Mouse (Mus musculus) neural tube, embryonic 11.5 days (tissue): ENCODE measurements at regions not wholly inside any gene's neighbourhood (a gene's known extent, or its start where the extent isn't known, plus 50 kb on each side); places are given as distances from the start of the nearest gene placed in this dataset.

Experiments
- ATAC-seq: fragments of 200-750 bp; cut with Nextera tagmentation; 2 replicates; pipeline ENCODE4 v1.8.0; 2017; ENCODE audit warnings: moderate number of reproducible peaks, mild to moderate bottlenecking, moderate TSS enrichment, moderate library complexity; ENCODE audit not compliant: insufficient read depth, low FRiP score, low TSS enrichment
- DNase-seq: peaks from one replicate; pipeline ENCODE4 v3.0.0-alpha.2; 2015; ENCODE audit warnings: low spot score
- H3K27ac ChIP-seq: fragments of 300-500 bp; sonication (generic); 2 replicates; pipeline ENCODE4 v1.5.1; 2014; ENCODE audit warnings: low read depth, mild to moderate bottlenecking, low read length
- H3K27me3 ChIP-seq: fragments of 300-500 bp; sonication (generic); 2 replicates; pipeline ENCODE4 v1.6.1; 2014; ENCODE audit warnings: mild to moderate bottlenecking, low read length, mixed read lengths; ENCODE audit not compliant: control insufficient read depth, insufficient read depth
- H3K36me3 ChIP-seq: fragments of 300-500 bp; sonication (generic); 2 replicates; pipeline ENCODE4 v1.6.1; 2014; ENCODE audit warnings: mild to moderate bottlenecking, low read length, moderate library complexity, mixed read lengths; ENCODE audit not compliant: control insufficient read depth, insufficient read depth
- H3K4me1 ChIP-seq: fragments of 300-500 bp; sonication (generic); 2 replicates; pipeline ENCODE4 v1.6.1; 2014; ENCODE audit warnings: low read length, mixed read lengths; ENCODE audit not compliant: control insufficient read depth, insufficient read depth
- H3K4me2 ChIP-seq: fragments of 300-500 bp; sonication (generic); 2 replicates; pipeline ENCODE4 v1.6.1; 2014; ENCODE audit warnings: low read depth, mild to moderate bottlenecking, moderate library complexity
- H3K4me3 ChIP-seq: fragments of 300-500 bp; sonication (generic); 2 replicates; pipeline ENCODE4 v1.5.1; 2014; ENCODE audit warnings: low read depth, low read length
- H3K9ac ChIP-seq: fragments of 300-500 bp; sonication (generic); 2 replicates; pipeline ENCODE4 v1.6.1; 2014; ENCODE audit warnings: mild to moderate bottlenecking, low read length
- H3K9me3 ChIP-seq: fragments of 300-500 bp; sonication (generic); 2 replicates; pipeline ENCODE4 v1.6.1; 2016; ENCODE audit warnings: low read length; ENCODE audit not compliant: control insufficient read depth
- WGBS: fragments of 180-500 bp; shearing (Covaris S2); extraction: QIAGEN DNeasy Blood & Tissue Kit; methylation state at CpG from one replicate; pipeline ENCODE4 v1.1.7; 2014; 5-methylcytosine and 5-hydroxymethylcytosine counted together

GRCm38 (mm10) chr14:89573576-89573975 is 1102.4 kb upstream of the Pcdh20 start:
- H3K4me2 ChIP-seq, result no peak overlapping the region
- no peak for ATAC-seq
- no peaks in the 10 kb centered on the region for H3K36me3 ChIP-seq
- no peaks in the 10 kb centered on the region for H3K27me3 ChIP-seq
- H3K27ac ChIP-seq, result no peak overlapping the region
- no peaks in the 10 kb centered on the region for H3K9me3 ChIP-seq
- 76% methylated on average over 3 of the region's 3 CpGs for WGBS
- H3K4me1 ChIP-seq, result no peaks in the 10 kb centered on the region
- DNase-seq, result no peak
- H3K9ac ChIP-seq, result no peak overlapping the region
- no peak overlapping the region for H3K4me3 ChIP-seq

GRCm38 (mm10) chr14:89571703-89572102 is 1100.5 kb upstream of the Pcdh20 start:
- H3K9me3 ChIP-seq, result no peaks in the 10 kb centered on the region
- no peaks in the 10 kb centered on the region for H3K4me1 ChIP-seq
- no peak overlapping the region for H3K9ac ChIP-seq
- H3K4me3 ChIP-seq, result no peak overlapping the region
- no peak overlapping the region for H3K4me2 ChIP-seq
- no peaks in the 10 kb centered on the region for H3K36me3 ChIP-seq
- H3K27me3 ChIP-seq, result no peaks in the 10 kb centered on the region
- ATAC-seq (0 out of 2 replicates have a peak, but pooled peaks have one; percentile 38), DNase-seq (no peak)
- H3K27ac ChIP-seq, result no peak overlapping the region
- 44% methylated on average over 1 of the region's 1 CpGs for WGBS

GRCm38 (mm10) chr14:89559822-89560477 is 1088.8 kb upstream of the Pcdh20 start:
- no peak for DNase-seq
- Histone ChIP-seq H3K4me1 (no peaks in the 10 kb centered on the region), H3K36me3 (no peaks in the 10 kb centered on the region), H3K27me3 (no peaks in the 10 kb centered on the region), H3K4me3 (no peak overlapping the region), H3K9ac (no peak overlapping the region), H3K27ac (no peak overlapping the region), H3K4me2 (no peak overlapping the region), H3K9me3 (no peaks in the 10 kb centered on the region)
- ATAC-seq, result no peak
- WGBS, result 84% methylated on average over 3 of the region's 3 CpGs

- Histone ChIP-seq H3K4me3 (no peak overlapping the region), H3K36me3 (no peaks in the 10 kb centered on the region)
Measured at GRCm38 (mm10) chr14:89557334-89557733, 1086.1 kb upstream of the Pcdh20 start.

GRCm38 (mm10) chr14:89556245-89556644 is 1085.0 kb upstream of the Pcdh20 start:
- no peaks in the 10 kb centered on the region for H3K4me1 ChIP-seq
- no peaks in the 10 kb centered on the region for H3K36me3 ChIP-seq
- no peak overlapping the region for H3K27ac ChIP-seq
- no peak overlapping the region for H3K9ac ChIP-seq
- H3K9me3 ChIP-seq, result no peaks in the 10 kb centered on the region
- no peak for ATAC-seq
- no peaks in the 10 kb centered on the region for H3K27me3 ChIP-seq
- WGBS, result 69% methylated on average over 2 of the region's 2 CpGs
- no peak overlapping the region for H3K4me3 ChIP-seq
- no peak overlapping the region for H3K4me2 ChIP-seq
- DNase-seq, result no peak

More at GRCm38 (mm10) chr14:89557334-89557733, 1086.1 kb upstream of the Pcdh20 start:
- ATAC-seq (no peak), DNase-seq (no peak)
- Histone ChIP-seq H3K9me3 (no peaks in the 10 kb centered on the region), H3K4me1 (no peaks in the 10 kb centered on the region), H3K27ac (no peak overlapping the region), H3K27me3 (no peaks in the 10 kb centered on the region), H3K4me2 (no peak overlapping the region), H3K9ac (no peak overlapping the region)

- H3K4me1 ChIP-seq, result no peaks in the 10 kb centered on the region
- H3K36me3 ChIP-seq, result no peaks in the 10 kb centered on the region
- no peak for ATAC-seq
- no peak for DNase-seq
- no peak overlapping the region for H3K4me2 ChIP-seq
- H3K9me3 ChIP-seq, result no peaks in the 10 kb centered on the region
- no peaks in the 10 kb centered on the region for H3K27me3 ChIP-seq
- H3K27ac ChIP-seq, result no peak overlapping the region
- H3K4me3 ChIP-seq, result no peak overlapping the region
- 73% methylated on average over 3 of the region's 3 CpGs for WGBS
- no peak overlapping the region for H3K9ac ChIP-seq
Measured at GRCm38 (mm10) chr14:89554127-89554526, 1082.9 kb upstream of the Pcdh20 start.
